Mouse (Mus musculus): ENCODE measurements at regions not wholly inside any gene's neighbourhood (a gene's known extent, or its start where the extent isn't known, plus 50 kb on each side); places are given as distances from the start of the nearest gene placed in this dataset.

GRCm38 (mm10) chr1:137387509-137387908 lies 427.3 kb upstream of the Nr5a2 start:
- Histone ChIP-seq H3K27ac (ENCODE audit: control insufficient read depth, low read depth, low read length) (no peak overlapping the region), H3K9ac (ENCODE audit: control insufficient read depth, low read depth, low read length, poor library complexity, severe bottlenecking) (no peak overlapping the region), H3K4me1 (ENCODE audit: control insufficient read depth in 1 of 2, insufficient read depth in 2 of 2, low read length in 2 of 2) (no peaks in the 10 kb centered on the region), H3K79me2 (ENCODE audit: control insufficient read depth, insufficient read depth, low read length, poor library complexity) (no peaks in the 10 kb centered on the region), H3K4me3 (ENCODE audit: control insufficient read depth in 1 of 2, insufficient read depth in 1 of 2, low read depth in 2 of 2, low read length in 2 of 2) (no peak overlapping the region), H3K36me3 (ENCODE audit: control insufficient read depth in 1 of 2, insufficient read depth in 2 of 2, low read length in 2 of 2) (no peaks in the 10 kb centered on the region), H3K27me3 (ENCODE audit: control insufficient read depth in 1 of 2, insufficient read depth in 2 of 2, low read length in 2 of 2) (no peaks in the 10 kb centered on the region), H3K9me3 (replicated peaks; ENCODE audit: insufficient read depth, low read length) (no peaks in the 10 kb centered on the region)
- TF ChIP-seq TBP (IDR thresholded peaks at IDR 0.05; ENCODE audit: low read depth, low read length) (no peak), EP300 (IDR thresholded peaks at IDR 0.05; ENCODE audit: low read depth in 1 of 2, low read length in 2 of 2) (no peak), NELFE (IDR thresholded peaks at IDR 0.05; ENCODE audit: low read depth, low read length) (no peak), ZNF384 (IDR thresholded peaks at IDR 0.05; ENCODE audit: low read depth, low read length) (no peak), RCOR1 (IDR thresholded peaks at IDR 0.05; ENCODE audit: low read depth, low read length) (no peak), POLR2AphosphoS5 (IDR thresholded peaks at IDR 0.05; ENCODE audit: borderline replicate concordance, low read depth, low read length) (no peak), ZKSCAN1 (IDR thresholded peaks at IDR 0.05; ENCODE audit: low read depth, low read length) (no peak), JUND (IDR thresholded peaks at IDR 0.05; ENCODE audit: low read depth, low read length) (no peak), ETS1 (IDR thresholded peaks at IDR 0.05; ENCODE audit: low read depth, low read length) (no peak), POLR2AphosphoS2 (IDR thresholded peaks at IDR 0.05; ENCODE audit: low read length) (no peak), MEF2A (IDR thresholded peaks at IDR 0.05; ENCODE audit: extremely low read depth, insufficient replicate concordance, low read depth, low read length, poor library complexity, severe bottlenecking) (no peak), E2F4 (IDR thresholded peaks at IDR 0.05; ENCODE audit: borderline replicate concordance, low read depth, low read length) (no peak), SIN3A (IDR thresholded peaks at IDR 0.05; ENCODE audit: low read length) (no peak), TAL1 (IDR thresholded peaks at IDR 0.05; ENCODE audit: low read length) (no peak), POLR2A (IDR thresholded peaks at IDR 0.05; ENCODE audit: control insufficient read depth in 1 of 2, insufficient read depth in 1 of 2, low read depth in 1 of 2, low read length in 2 of 2, poor library complexity in 1 of 2) (no peak), BHLHE40 (IDR thresholded peaks at IDR 0.05; ENCODE audit: borderline replicate concordance, low read depth, low read length) (no peak)
- DNase-seq (ENCODE audit: low read depth, low spot score): no peak

DNA sequence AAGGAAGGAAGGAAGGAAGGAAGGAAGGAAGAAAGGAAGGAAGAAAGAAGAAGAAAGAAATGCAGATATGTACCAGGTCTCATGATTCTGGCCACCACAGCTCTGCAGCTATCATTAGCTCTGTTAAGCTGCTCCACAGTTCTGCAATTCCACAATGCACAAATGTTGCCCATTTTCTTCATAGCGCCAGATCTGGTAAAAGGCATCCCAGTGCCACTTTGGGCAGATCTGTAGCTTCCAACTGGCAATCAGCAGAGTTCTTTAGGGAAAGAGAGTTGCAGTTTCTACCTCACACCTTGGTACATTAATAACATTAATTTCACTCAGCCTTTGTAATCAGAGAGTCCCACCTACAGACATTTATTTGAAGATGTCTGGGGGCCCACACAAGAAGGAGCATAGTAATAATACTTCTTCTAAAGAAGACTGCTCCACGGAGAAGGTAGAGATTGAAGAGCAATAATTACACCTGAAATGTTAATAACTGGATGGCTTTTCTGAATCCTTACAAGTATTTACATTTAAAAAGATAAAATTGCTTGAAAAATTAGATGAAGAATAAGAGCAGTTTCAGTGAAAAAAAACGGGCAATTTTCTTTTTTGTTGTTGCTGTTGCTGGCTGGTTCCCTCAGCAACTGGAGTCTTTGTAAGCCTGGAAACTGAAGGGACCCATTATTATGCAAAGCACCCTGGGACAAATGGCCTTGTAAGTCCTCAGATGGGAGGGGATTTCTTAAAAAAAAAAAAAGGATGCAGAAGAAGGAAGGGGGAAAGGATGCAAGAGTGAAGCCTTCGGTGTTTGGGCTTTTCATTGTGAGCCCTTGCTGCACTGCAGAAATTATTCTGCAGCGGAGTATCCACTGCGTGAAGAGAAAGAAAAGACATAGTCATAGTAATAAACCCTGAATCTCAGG lies 418.1 kb upstream of the Nr5a2 start:
- Histone ChIP-seq H3K4me3 (ENCODE audit: control insufficient read depth in 1 of 2, insufficient read depth in 1 of 2, low read depth in 2 of 2, low read length in 2 of 2) (no peak overlapping the region), H3K27ac (ENCODE audit: control insufficient read depth, low read depth, low read length) (no peak overlapping the region), H3K36me3 (ENCODE audit: control insufficient read depth in 1 of 2, insufficient read depth in 2 of 2, low read length in 2 of 2) (no peaks in the 10 kb centered on the region), H3K9ac (ENCODE audit: control insufficient read depth, low read depth, low read length, poor library complexity, severe bottlenecking) (no peak overlapping the region), H3K79me2 (ENCODE audit: control insufficient read depth, insufficient read depth, low read length, poor library complexity) (no peaks in the 10 kb centered on the region), H3K4me1 (ENCODE audit: control insufficient read depth in 1 of 2, insufficient read depth in 2 of 2, low read length in 2 of 2) (no peaks in the 10 kb centered on the region), H3K9me3 (replicated peaks; ENCODE audit: insufficient read depth, low read length) (no peaks in the 10 kb centered on the region), H3K27me3 (ENCODE audit: control insufficient read depth in 1 of 2, insufficient read depth in 2 of 2, low read length in 2 of 2) (no peaks in the 10 kb centered on the region)
- DNase-seq (ENCODE audit: low read depth, low spot score): no peak
- no peak for TF ChIP-seq CHD1 (IDR thresholded peaks at IDR 0.05; ENCODE audit: low read depth, low read length)
- TF ChIP-seq MAX (IDR thresholded peaks at IDR 0.05; ENCODE audit: low read length): no peak
- TF ChIP-seq KAT2A (conservative IDR thresholded peaks at IDR 0.05; ENCODE audit: low read depth, low read length): no peak
- no peak for TF ChIP-seq NELFE (IDR thresholded peaks at IDR 0.05; ENCODE audit: low read depth, low read length)
- no peak for TF ChIP-seq BHLHE40 (IDR thresholded peaks at IDR 0.05; ENCODE audit: borderline replicate concordance, low read depth, low read length)
- TF ChIP-seq ZKSCAN1 (IDR thresholded peaks at IDR 0.05; ENCODE audit: low read depth, low read length): no peak
- TF ChIP-seq JUND (IDR thresholded peaks at IDR 0.05; ENCODE audit: low read depth, low read length): no peak
- TF ChIP-seq CTCF (IDR thresholded peaks at IDR 0.05 in 2 of 3, conservative IDR thresholded peaks at IDR 0.05 in 1 of 3; ENCODE audit: control insufficient read depth in 1 of 3, insufficient read depth in 1 of 3, low read depth in 2 of 3, low read length in 3 of 3, poor library complexity in 1 of 3, severe bottlenecking in 1 of 3): no peak
- TF ChIP-seq USF1 (IDR thresholded peaks at IDR 0.05; ENCODE audit: low read depth, low read length): no peak
- TF ChIP-seq EP300 (IDR thresholded peaks at IDR 0.05; ENCODE audit: low read depth in 1 of 2, low read length in 2 of 2): no peak
- no peak for TF ChIP-seq GATA1 (IDR thresholded peaks at IDR 0.05; ENCODE audit: low read depth, low read length)
- TF ChIP-seq ELF1 (IDR thresholded peaks at IDR 0.05; ENCODE audit: low read depth, low read length): no peak
- no peak for TF ChIP-seq MEF2A (IDR thresholded peaks at IDR 0.05; ENCODE audit: extremely low read depth, insufficient replicate concordance, low read depth, low read length, poor library complexity, severe bottlenecking)
- no peak for TF ChIP-seq MAZ (IDR thresholded peaks at IDR 0.05; ENCODE audit: low read depth, low read length)
- TF ChIP-seq TCF12 (IDR thresholded peaks at IDR 0.05; ENCODE audit: low read depth, low read length): no peak
- TF ChIP-seq MXI1 (IDR thresholded peaks at IDR 0.05; ENCODE audit: low read depth, low read length): no peak
- TF ChIP-seq POLR2AphosphoS2 (IDR thresholded peaks at IDR 0.05; ENCODE audit: low read length): no peak
- TF ChIP-seq E2F4 (IDR thresholded peaks at IDR 0.05; ENCODE audit: borderline replicate concordance, low read depth, low read length): no peak
- TF ChIP-seq CHD2 (IDR thresholded peaks at IDR 0.05; ENCODE audit: low read length): no peak
- no peak for TF ChIP-seq ETS1 (IDR thresholded peaks at IDR 0.05; ENCODE audit: low read depth, low read length)

Measured in MEL (cell line).